Mouse (Mus musculus) cortical plate, adult 2 months (tissue): ENCODE measurements at regions not wholly inside any gene's neighbourhood (a gene's known extent, or its start where the extent isn't known, plus 50 kb on each side); places are given as distances from the start of the nearest gene placed in this dataset.

Source experiments
- H3K27ac ChIP-seq: fragments of 200-500 bp; 2 replicates; pipeline ENCODE4 v1.5.1; 2012; ENCODE audit warnings: low read length, control low read depth, inconsistent platforms; ENCODE audit not compliant: insufficient read depth
- H3K4me1 ChIP-seq: fragments of 200-500 bp; 2 replicates; pipeline ENCODE4 v1.6.1; 2011; ENCODE audit warnings: low read length; ENCODE audit not compliant: control insufficient read depth, insufficient read depth
- H3K4me3 ChIP-seq: fragments of 200-500 bp; 2 replicates; pipeline ENCODE4 v1.5.1; 2011; ENCODE audit warnings: mild to moderate bottlenecking, low read length, control low read depth; ENCODE audit not compliant: insufficient read depth
- CTCF ChIP-seq: fragments of 200-500 bp; IDR thresholded peaks from 2 replicates; pipeline ENCODE4 v1.5.1; 2011; ENCODE audit warnings: mild to moderate bottlenecking, control low read depth, low read length; ENCODE audit not compliant: insufficient read depth; ENCODE audit errors: extremely low read depth
- POLR2A ChIP-seq: fragments of 200-500 bp; IDR thresholded peaks from 2 replicates; pipeline ENCODE4 v1.6.1; 2011; ENCODE audit warnings: mild to moderate bottlenecking, low read length, control low read depth; ENCODE audit not compliant: insufficient read depth; ENCODE audit errors: extremely low read depth

GRCm38 (mm10) chr1:71807586-71807985, 154.6 kb upstream of the Fn1 start:
- Histone ChIP-seq H3K27ac (no peak overlapping the region), H3K4me1 (no peaks in the 10 kb centered on the region), H3K4me3 (no peak overlapping the region)
- no peak for TF ChIP-seq POLR2A
- no peak for TF ChIP-seq CTCF

DNA sequence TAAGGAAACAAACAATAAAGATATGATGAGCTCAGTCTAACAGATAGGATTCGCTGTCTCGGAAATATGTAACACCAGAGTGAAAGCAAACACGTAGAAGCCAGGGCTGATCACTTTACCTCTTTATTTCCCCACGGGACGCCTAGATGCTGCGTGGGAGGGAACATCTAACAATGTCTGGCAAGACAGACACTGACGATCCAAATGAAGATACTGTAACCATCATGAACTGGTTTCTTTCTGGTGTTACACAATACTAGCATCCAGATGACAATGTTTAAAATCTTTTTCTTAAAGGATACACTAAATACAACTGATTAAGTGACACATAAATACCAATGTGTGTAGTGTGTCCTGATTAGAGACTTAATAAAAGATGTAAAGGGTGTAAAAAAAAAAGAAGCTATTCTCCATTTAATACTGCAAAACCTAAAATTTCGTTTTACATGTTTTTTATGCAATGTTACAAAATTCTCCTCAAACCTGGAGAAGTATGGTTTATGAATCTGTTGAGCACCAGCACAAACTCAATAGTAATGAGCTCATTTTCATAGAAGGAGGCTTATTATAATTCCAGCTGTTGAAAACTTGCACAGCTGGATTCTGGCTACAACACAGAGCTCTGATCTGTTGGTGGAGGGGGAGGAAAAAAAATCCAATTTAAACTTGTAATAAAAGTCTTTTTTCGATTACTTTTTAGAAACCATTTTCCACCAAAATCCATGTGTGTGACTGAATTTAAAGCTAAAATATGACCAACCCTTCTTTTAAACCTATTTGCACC, 148.5 kb upstream of the Fn1 start:
- no peak overlapping the region for H3K4me3 ChIP-seq
- TF ChIP-seq CTCF (no peak), POLR2A (no peak)
- no peaks in the 10 kb centered on the region for H3K4me1 ChIP-seq
- no peak overlapping the region for H3K27ac ChIP-seq

DNA sequence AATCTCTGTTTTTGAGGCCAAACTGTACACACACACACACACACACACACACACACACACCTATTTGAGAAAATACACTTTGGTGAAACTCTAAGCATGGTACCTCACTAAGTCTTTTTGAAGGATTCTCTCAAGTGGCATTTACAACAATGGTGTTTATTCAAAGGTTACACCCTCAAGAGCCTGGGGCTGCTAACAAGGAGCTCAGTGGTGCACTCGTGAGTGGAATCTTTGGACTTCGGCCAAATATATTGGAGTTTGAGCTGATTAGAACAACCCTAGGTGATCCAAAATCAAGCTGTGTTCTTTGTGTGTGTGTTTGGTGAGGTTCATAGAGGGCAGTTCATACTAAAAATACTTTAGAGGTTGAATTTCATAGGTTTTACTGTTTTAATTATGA, 147.6 kb upstream of the Fn1 start:
- TF ChIP-seq POLR2A = no peak
- no peak for TF ChIP-seq CTCF
- Histone ChIP-seq H3K4me3 (no peak overlapping the region), H3K27ac (no peak overlapping the region), H3K4me1 (no peaks in the 10 kb centered on the region)

GRCm38 (mm10) chr1:71798636-71799035, 145.6 kb upstream of the Fn1 start:
- H3K27ac ChIP-seq = no peak overlapping the region
- H3K4me1 ChIP-seq = no peaks in the 10 kb centered on the region
- no peak for TF ChIP-seq CTCF
- H3K4me3 ChIP-seq = no peak overlapping the region

GRCm38 (mm10) chr1:71788408-71788807, 135.4 kb upstream of the Fn1 start:
- TF ChIP-seq POLR2A (no peak), CTCF (no peak)
- H3K4me1 ChIP-seq = no peaks in the 10 kb centered on the region
- H3K27ac ChIP-seq = no peak overlapping the region
- no peak overlapping the region for H3K4me3 ChIP-seq

- TF ChIP-seq CTCF = no peak
- no peak for TF ChIP-seq POLR2A
- Histone ChIP-seq H3K4me3 (no peak overlapping the region), H3K4me1 (no peaks in the 10 kb centered on the region), H3K27ac (no peak overlapping the region)
These were observed 131.9 kb upstream of the Fn1 start for GRCm38 (mm10) chr1:71784880-71785279.

DNA sequence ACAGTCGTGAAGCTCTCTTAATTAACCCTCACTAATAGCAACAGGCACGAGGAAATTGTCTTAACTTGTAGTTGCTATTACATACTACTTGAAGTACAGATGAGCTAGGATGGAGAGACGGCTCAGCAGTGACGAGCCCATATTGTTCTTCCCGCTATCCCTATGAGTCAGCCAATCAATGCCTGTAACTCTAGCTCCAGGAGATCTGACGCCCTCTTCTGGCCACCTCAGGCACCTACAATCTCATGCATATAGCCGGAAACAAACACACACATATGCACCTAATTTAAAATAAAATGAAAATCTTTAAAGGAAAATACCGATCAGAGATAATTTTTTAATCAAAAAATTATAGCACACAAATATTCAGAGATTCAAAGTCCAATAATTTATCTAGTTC, 125.3 kb upstream of the Fn1 start:
- Histone ChIP-seq H3K27ac (no peak overlapping the region), H3K4me3 (no peak overlapping the region), H3K4me1 (no peaks in the 10 kb centered on the region)
- TF ChIP-seq CTCF = no peak

- no peak overlapping the region for H3K27ac ChIP-seq
- TF ChIP-seq POLR2A (no peak), CTCF (no peak)
- peaks cover 3% of the 10 kb centered on the region for H3K4me1 ChIP-seq
- H3K4me3 ChIP-seq = peak overlapping the region; percentile 16
These were observed 123.0 kb upstream of the Fn1 start for GRCm38 (mm10) chr1:71775865-71776501.

- H3K4me1 ChIP-seq = peaks cover 3% of the 10 kb centered on the region
- H3K4me3 ChIP-seq = no peak overlapping the region
- TF ChIP-seq POLR2A = no peak
- no peak for TF ChIP-seq CTCF
- no peak overlapping the region for H3K27ac ChIP-seq
These were observed 119.5 kb upstream of the Fn1 start for GRCm38 (mm10) chr1:71772526-71772925.

GRCm38 (mm10) chr1:71771798-71772197, 118.8 kb upstream of the Fn1 start:
- H3K4me1 ChIP-seq = peaks cover 3% of the 10 kb centered on the region
- no peak overlapping the region for H3K4me3 ChIP-seq
- TF ChIP-seq POLR2A = no peak
- TF ChIP-seq CTCF = no peak
- H3K27ac ChIP-seq = no peak overlapping the region
